Mouse (Mus musculus) kidney, adult 11 months (tissue): ENCODE results near the gene Ccn6.
"Not testable (repeated sequence)": the region's sequence is repeated elsewhere in the genome, so short reads cannot be mapped to it uniquely, and the experiment has no call there.

Experiments used
- DNase-seq: peaks from one replicate; pipeline ENCODE4 v3.0.0; 2022

The Ccn6 gene

GRCm38 (mm10) chr10:39163694-39164093, at the start of gene Ccn6:
Ccn6 (minus strand) TSS chr10:39163794.
- no peak for DNase-seq

GRCm38 (mm10) chr10:39210031-39210430, 46.4 kb upstream of the Ccn6 start:
- DNase-seq, result no peak

- DNase-seq, result no peak
These were observed 45.8 kb upstream of the Ccn6 start for GRCm38 (mm10) chr10:39209161-39210025.

- no peak for DNase-seq
These were observed 45.1 kb upstream of the Ccn6 start for GRCm38 (mm10) chr10:39208712-39209111.

GRCm38 (mm10) chr10:39207310-39207855, 43.8 kb upstream of the Ccn6 start:
- no peak for DNase-seq

GRCm38 (mm10) chr10:39202490-39202889, 38.9 kb upstream of the Ccn6 start:
- no peak for DNase-seq

- DNase-seq, result not testable (repeated sequence)
These were observed 34.6 kb upstream of the Ccn6 start for GRCm38 (mm10) chr10:39198216-39198615.

GRCm38 (mm10) chr10:39192673-39193072, 29.1 kb upstream of the Ccn6 start:
- DNase-seq, result no peak

GRCm38 (mm10) chr10:39185545-39185906, 21.9 kb upstream of the Ccn6 start:
- DNase-seq, result no peak

- no peak for DNase-seq
These were observed 21.4 kb upstream of the Ccn6 start for GRCm38 (mm10) chr10:39184864-39185544.

- DNase-seq, result no peak
These were observed 13.4 kb upstream of the Ccn6 start for GRCm38 (mm10) chr10:39176981-39177380.

- DNase-seq, result peak; percentile 12
These were observed 9.5 kb upstream of the Ccn6 start for GRCm38 (mm10) chr10:39173077-39173476.

GRCm38 (mm10) chr10:39172540-39172931, 8.9 kb upstream of the Ccn6 start:
- DNase-seq, result no peak

GRCm38 (mm10) chr10:39171603-39172539, 8.3 kb upstream of the Ccn6 start:
- DNase-seq, result peak; percentile 82

GRCm38 (mm10) chr10:39171134-39171533, 7.5 kb upstream of the Ccn6 start:
- peak; percentile 83 for DNase-seq

- peak; percentile 14 for DNase-seq
These were observed 7.1 kb upstream of the Ccn6 start for GRCm38 (mm10) chr10:39170706-39171105.

GRCm38 (mm10) chr10:39170181-39170580, 6.6 kb upstream of the Ccn6 start:
- peak; percentile 45 for DNase-seq

GRCm38 (mm10) chr10:39169642-39170041, 6.0 kb upstream of the Ccn6 start:
- DNase-seq, result peak; percentile 18

GRCm38 (mm10) chr10:39167611-39168010, 4.0 kb upstream of the Ccn6 start:
- DNase-seq, result no peak

GRCm38 (mm10) chr10:39165632-39166115, 2.1 kb upstream of the Ccn6 start:
- no peak for DNase-seq

- no peak for DNase-seq
These were observed 719 bp downstream of the Ccn6 start for GRCm38 (mm10) chr10:39162666-39163484.

GRCm38 (mm10) chr10:39161406-39161805, 2.2 kb downstream of the Ccn6 start:
- DNase-seq, result no peak
